Mouse (Mus musculus) CH12.LX (cell line): ENCODE measurements around the gene Scyl1. TPM values are rescaled to one million over a fixed set of nuclear protein-coding genes. Genes with fewer than 3 reads are reported as not detected.

Source experiments
- DNase-seq: peaks from one replicate; pipeline ENCODE4 v3.0.0-alpha.2; 2013; ENCODE audit errors: extremely low read depth
- H3K27ac ChIP-seq: 2 replicates; pipeline ENCODE4 v1.5.1; 2012; ENCODE audit warnings: low read depth, mild to moderate bottlenecking, control low read depth, moderate library complexity; ENCODE audit not compliant: insufficient read depth
- H3K27me3 ChIP-seq: replicated peaks from 2 replicates; pipeline ENCODE3; 2012; ENCODE audit warnings: inconsistent platforms
- H3K36me3 ChIP-seq, 2 experiments: replicated peaks in 1 of 2; 2 replicates each; pipeline versions ENCODE3 to v1.6.1; 2012; ENCODE audit warnings: inconsistent platforms in 1 of 2, low read length in 1 of 2, mild to moderate bottlenecking in 1 of 2, mixed read lengths in 1 of 2, moderate library complexity in 1 of 2; ENCODE audit not compliant: control insufficient read depth in 1 of 2, insufficient read depth in 1 of 2
- H3K4me1 ChIP-seq, 2 experiments: 2 replicates each; pipeline ENCODE4 v1.6.1; 2012; ENCODE audit warnings: inconsistent platforms in 1 of 2, moderate library complexity in 1 of 2; ENCODE audit not compliant: insufficient read depth in 2 of 2, control insufficient read depth in 1 of 2
- H3K4me2 ChIP-seq: 2 replicates; pipeline ENCODE4 v1.6.1; 2012; ENCODE audit warnings: low read depth, mild to moderate bottlenecking, control low read depth; ENCODE audit not compliant: poor library complexity, insufficient read depth, severe bottlenecking
- H3K4me3 ChIP-seq, 3 experiments: fragments of 150-350 bp in 1 of 3; sonication (generic) in 1 of 3; replicated peaks in 1 of 3; 2 replicates each; pipeline versions ENCODE3 to v1.5.1; 2011 to 2012; ENCODE audit warnings: low read depth in 2 of 3, low read length in 2 of 3, mild to moderate bottlenecking in 2 of 3, moderate library complexity in 2 of 3, control low read depth in 1 of 3, improper control_type of control experiment in 1 of 3, inconsistent platforms in 1 of 3, mixed read lengths in 1 of 3; ENCODE audit not compliant: poor library complexity in 1 of 3
- H3K79me2 ChIP-seq: replicated peaks from 2 replicates; pipeline ENCODE4 v1.6.1; 2012; ENCODE audit warnings: mild to moderate bottlenecking, moderate library complexity; ENCODE audit not compliant: control insufficient read depth, poor library complexity, insufficient read depth, severe bottlenecking; ENCODE audit errors: extremely low read depth
- H3K9ac ChIP-seq: 2 replicates; pipeline ENCODE4 v1.6.1; 2012; ENCODE audit warnings: low read depth, mild to moderate bottlenecking, control low read depth, moderate library complexity; ENCODE audit not compliant: insufficient read depth
- H3K9me3 ChIP-seq: replicated peaks from 2 replicates; pipeline ENCODE3; 2012; ENCODE audit warnings: low read length, inconsistent platforms, mixed read lengths
- BHLHE40 ChIP-seq: IDR thresholded peaks from 2 replicates; pipeline ENCODE4 v1.6.1; 2011; ENCODE audit warnings: mild to moderate bottlenecking, low read depth, low read length, improper control_type of control experiment
- HCFC1 ChIP-seq: IDR thresholded peaks from 2 replicates; pipeline ENCODE4 v1.6.1; 2012; ENCODE audit warnings: low read depth, mild to moderate bottlenecking, inconsistent platforms, low read length, improper control_type of control experiment
- KAT2A ChIP-seq: IDR thresholded peaks from 2 replicates; pipeline ENCODE4 v1.6.1; 2012; ENCODE audit warnings: low read length, improper control_type of control experiment, inconsistent platforms; ENCODE audit not compliant: insufficient replicate concordance
- NELFE ChIP-seq: IDR thresholded peaks from 2 replicates; pipeline ENCODE4 v1.6.1; 2011; ENCODE audit warnings: low read depth, low read length, improper control_type of control experiment
- dilution Hi-C: fragments of 300-500 bp; cut with MboI; formaldehyde crosslinking; loops from 2 replicates; pipeline ENCODE4 v1.14.3; 2020; ENCODE audit warnings: low sequenced_read_pairs; ENCODE audit not compliant: extremely low pct_unique_long_range_greater_than_20kb, extremely low pct_ligation_motif_present
- in situ Hi-C: fragments of 300-500 bp; cut with MboI; formaldehyde crosslinking; loops from 3 replicates; pipeline ENCODE4 v1.14.3; 2019; ENCODE audit warnings: low sequenced_read_pairs, low pct_ligation_motif_present, low pct_unique_long_range_greater_than_20kb, mixed read lengths
- polyA plus RNA-seq: library from polyadenylated mRNA; unstranded; fragments of >175 nt; gene quantifications from 2 replicates; pipeline ENCODE4 v1.2.1, GENCODE M21; 2012; ENCODE audit warnings: low read depth; ENCODE audit not compliant: insufficient read length
- total RNA-seq, 2 experiments: library from RNA; depleted of rRNA; stranded (reverse); fragments of 300-350 nt in 1 of 2; fragments of >200 nt in 1 of 2; gene quantifications; 2 replicates each; pipeline ENCODE4 v1.2.3; 2012 to 2014

The Scyl1 gene
- total and polyA plus RNA-seq, 3 experiments, result 35.1 to 56.1 (median 49.8) TPM

DNA sequence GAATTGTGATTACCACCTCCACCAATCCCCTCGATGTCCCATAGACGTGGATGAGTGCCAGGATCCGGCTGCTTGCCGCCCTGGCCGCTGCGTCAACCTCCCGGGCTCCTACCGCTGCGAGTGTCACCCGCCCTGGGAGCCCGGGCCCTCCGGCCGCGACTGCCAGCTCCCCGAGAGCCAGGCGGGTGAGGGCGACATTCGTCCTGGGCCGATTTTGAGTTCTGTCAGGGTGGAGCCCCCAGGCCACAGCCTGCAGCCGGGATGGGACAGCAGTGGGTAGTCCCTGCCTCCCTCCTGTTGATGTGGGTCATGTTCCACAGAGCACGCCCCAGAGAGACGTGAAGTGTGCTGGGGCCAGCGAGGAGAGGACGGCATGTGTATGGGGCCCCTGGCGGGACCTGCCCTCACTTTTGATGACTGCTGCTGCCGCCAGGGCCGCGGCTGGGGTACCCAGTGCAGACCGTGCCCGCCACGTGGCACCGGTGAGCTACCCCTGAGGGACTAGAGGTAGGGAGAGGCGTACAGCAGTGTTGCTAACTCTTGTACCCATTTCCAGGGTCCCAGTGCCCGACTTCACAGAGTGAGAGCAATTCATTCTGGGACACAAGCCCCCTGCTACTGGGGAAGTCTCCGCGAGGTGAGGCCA, 14.1 kb downstream of the Scyl1 start:
- no peaks in the 10 kb centered on the region for H3K79me2 ChIP-seq
- TF ChIP-seq NELFE (no peak), KAT2A (no peak)
- no peak overlapping the region for H3K9ac ChIP-seq
- peaks cover 0 to 5% of the 10 kb centered on the region in 2 experiments; a peak in 1 of 4 replicates for H3K4me1 ChIP-seq
- H3K36me3 ChIP-seq, result peaks cover 50 to 58% of the 10 kb centered on the region in 2 experiments
- peaks cover 16% of the 10 kb centered on the region for H3K27me3 ChIP-seq
- no peaks in the 10 kb centered on the region for H3K9me3 ChIP-seq
- in situ Hi-C loops (no loop called here), dilution Hi-C loops (no loop called here)
- H3K4me2 ChIP-seq, result no peak overlapping the region
- no peak overlapping the region for H3K27ac ChIP-seq
- no peak overlapping the region for H3K4me3 ChIP-seq
- no peak for DNase-seq

DNA sequence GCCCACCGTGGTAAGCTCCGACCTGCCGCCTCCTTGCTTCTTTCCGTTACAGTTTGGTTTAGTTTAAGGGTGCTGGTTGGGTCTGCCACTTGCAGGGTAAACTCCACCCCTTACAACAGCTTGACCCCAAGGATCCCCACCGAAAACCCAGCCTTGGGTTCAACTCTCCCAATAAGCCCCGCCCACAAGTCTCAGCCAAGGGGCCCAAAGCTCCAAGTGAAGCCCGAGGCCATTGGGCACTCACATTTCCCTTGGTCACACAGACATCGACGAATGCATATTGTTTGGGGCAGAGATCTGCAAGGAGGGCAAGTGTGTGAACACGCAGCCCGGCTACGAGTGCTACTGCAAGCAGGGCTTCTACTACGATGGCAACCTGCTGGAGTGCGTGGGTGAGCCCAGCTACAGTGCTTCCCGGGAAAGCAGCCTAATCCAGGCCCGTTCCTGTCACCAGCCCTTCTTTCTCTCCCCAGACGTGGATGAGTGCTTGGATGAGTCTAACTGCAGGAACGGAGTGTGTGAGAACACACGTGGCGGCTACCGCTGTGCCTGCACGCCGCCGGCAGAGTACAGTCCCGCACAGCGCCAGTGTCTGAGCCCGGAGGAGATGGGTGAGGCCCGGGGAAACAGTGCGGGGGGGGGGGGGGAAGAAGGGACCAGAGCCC, 14.8 kb downstream of the Scyl1 start:
- peaks cover 46 to 51% of the 10 kb centered on the region in 2 experiments for H3K36me3 ChIP-seq
- in situ Hi-C loops (no loop called here), dilution Hi-C loops (no loop called here)
- no peaks in the 10 kb centered on the region for H3K9me3 ChIP-seq
- no peak for DNase-seq
- H3K9ac ChIP-seq, result no peak overlapping the region
- no peaks in the 10 kb centered on the region for H3K79me2 ChIP-seq
- peaks cover 2 to 11% of the 10 kb centered on the region in 2 experiments; a peak in 1 of 4 replicates for H3K4me1 ChIP-seq
- H3K27ac ChIP-seq, result no peak overlapping the region
- H3K4me2 ChIP-seq, result no peak overlapping the region
- H3K27me3 ChIP-seq, result peaks cover 18% of the 10 kb centered on the region
- H3K4me3 ChIP-seq, result no peak overlapping the region
- TF ChIP-seq HCFC1, result no peak
- TF ChIP-seq, all 38 proteins: peak for 0

DNA sequence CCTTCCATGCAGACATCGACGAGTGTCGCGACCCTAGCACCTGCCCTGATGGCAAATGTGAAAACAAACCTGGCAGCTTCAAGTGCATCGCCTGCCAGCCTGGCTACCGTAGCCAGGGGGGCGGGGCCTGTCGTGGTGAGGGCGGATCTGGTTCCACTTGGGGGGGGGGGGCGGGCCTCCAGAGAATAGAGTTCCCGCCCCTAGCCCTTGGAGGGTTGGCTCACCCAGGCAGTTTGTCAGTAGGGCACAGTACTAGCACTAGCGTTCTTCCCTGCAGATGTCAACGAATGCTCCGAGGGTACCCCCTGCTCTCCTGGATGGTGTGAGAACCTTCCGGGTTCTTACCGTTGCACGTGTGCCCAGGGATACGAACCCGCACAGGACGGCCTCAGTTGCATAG, 19.5 kb downstream of the Scyl1 start:
- Histone ChIP-seq H3K4me1 (peaks cover 9 to 20% of the 10 kb centered on the region in 2 experiments), H3K9ac (no peak overlapping the region)
- TF ChIP-seq BHLHE40 (0 out of 2 replicates have a peak, but pooled peaks have one; percentile 4), KAT2A (no peak)
- TF ChIP-seq, all 38 proteins: peak for 1
- H3K9me3 ChIP-seq, result no peaks in the 10 kb centered on the region
- peak overlapping the region; percentile 67 for H3K4me2 ChIP-seq
- H3K36me3 ChIP-seq, result peaks cover 0 to 4% of the 10 kb centered on the region in 2 experiments
- no peak for DNase-seq
- peaks cover 56% of the 10 kb centered on the region for H3K27me3 ChIP-seq
- dilution Hi-C loops (no loop called here), in situ Hi-C loops (no loop called here)
- H3K4me3 ChIP-seq, result peak overlapping the region in 1 of 3 experiments; percentile 26
- no peak overlapping the region for H3K27ac ChIP-seq
- H3K79me2 ChIP-seq, result no peaks in the 10 kb centered on the region
